Mouse (Mus musculus): ENCODE measurements around the gene Gm5788.
"Not testable (repeated sequence)": the region's sequence is repeated elsewhere in the genome, so short reads cannot be mapped to it uniquely, and the experiment has no call there.

The Gm5788 gene

DNA sequence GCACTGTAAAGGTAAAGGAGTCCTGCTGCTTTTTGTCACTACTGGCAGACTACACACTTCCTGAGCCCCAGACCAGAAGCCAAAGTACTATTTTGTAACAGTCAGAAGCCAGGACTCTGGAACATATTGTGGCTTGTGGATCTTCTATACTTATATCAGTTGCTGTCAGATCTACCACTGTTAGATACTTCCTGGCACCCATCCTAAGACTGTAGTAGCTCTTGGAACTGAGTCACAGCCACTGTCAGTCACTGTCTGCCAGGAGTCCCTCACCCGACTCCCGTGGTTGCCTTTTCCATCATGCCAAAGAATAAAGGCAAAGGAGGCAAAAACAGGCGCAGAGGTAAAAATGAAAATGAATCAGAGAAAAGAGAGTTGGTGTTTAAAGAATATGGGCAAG lies at the start of gene Gm5788:
Gm5788 (plus strand) TSS at position 301 of the 400 bp plus-strand sequence.
- not testable (repeated sequence) for DNase-seq (ENCODE audit: low spot score)

- DNase-seq (ENCODE audit: low spot score): no peak
Measured at GRCm38 (mm10) chr12:87449456-87449855, 45.1 kb upstream of the Gm5788 start.

- no peak for DNase-seq (ENCODE audit: low spot score)
Measured at GRCm38 (mm10) chr12:87464678-87465297, 29.7 kb upstream of the Gm5788 start.

DNA sequence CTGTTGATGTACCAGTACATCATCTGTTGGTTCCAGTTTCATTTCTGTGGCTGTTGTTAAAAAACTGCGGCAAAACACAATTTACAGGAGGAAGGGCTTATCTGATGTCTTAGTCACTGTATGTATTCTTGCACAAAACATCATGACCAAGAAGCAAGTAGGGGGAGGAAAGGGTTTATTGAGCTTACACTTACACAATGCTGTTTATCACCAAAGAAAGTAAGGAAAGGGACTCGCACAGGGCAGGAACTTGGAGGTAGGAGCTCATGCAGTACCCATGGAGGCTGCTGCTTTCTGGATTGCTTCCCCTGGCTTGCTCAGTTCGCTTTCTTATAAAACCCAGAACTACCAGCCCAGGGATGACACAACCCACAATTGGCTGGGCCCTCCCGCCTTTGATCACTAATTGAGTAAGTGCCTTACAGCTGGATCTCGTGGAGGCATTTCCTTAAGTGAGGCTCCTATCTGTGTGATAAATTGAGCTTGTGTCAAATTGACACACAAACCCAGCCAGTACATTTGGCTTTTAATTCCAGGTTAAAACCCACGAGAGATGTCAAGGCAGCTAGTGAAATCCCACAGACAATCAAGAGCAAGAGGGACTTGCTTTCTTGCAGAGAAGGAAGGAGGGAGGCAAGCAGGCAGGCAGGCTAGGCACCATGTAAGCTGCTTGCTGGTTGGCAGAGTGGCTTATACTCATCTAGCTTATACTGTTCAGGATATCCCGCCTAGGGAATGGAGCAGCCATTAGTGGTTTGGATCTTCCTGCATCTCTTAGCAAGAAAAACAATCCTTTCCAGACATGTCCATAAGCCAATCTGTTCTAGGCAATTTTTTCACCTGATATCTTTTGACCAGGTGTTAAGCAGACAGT lies 24.0 kb upstream of the Gm5788 start:
- no peak for DNase-seq (ENCODE audit: low spot score)

DNA sequence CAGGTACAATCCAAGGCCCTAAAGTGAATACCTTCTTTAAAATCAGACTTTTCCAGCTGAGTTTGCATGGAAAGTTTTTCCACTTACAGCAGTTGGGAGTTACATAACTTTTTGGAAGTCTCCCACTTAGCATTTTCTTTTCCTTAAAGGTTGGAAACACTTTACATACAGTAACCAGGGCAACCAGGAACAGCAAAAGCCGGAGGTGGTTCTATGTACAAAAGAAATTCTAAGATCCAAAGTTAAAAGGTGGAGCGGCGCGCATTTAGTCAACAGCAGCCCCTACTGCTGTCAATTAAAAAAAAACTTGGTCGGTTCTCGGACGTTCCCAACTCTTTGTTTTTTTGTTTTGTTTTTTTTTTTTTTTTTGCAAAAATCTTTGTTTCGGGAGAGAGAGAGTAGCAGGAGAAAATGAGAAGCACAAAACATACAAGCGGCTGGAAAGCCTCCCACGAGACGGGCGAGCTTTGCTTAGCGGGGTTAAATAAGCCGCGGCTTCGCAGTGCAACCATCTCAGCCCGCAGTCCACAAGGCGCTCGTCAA lies 23.0 kb upstream of the Gm5788 start:
- DNase-seq (ENCODE audit: low spot score): no peak

- DNase-seq (ENCODE audit: low spot score): peak; percentile 86
Measured at GRCm38 (mm10) chr12:87471964-87472786, 22.3 kb upstream of the Gm5788 start, which contains the start of gene Snw1. Gene Snw1, minus strand, starts transcription at chr12:87472274.

DNA sequence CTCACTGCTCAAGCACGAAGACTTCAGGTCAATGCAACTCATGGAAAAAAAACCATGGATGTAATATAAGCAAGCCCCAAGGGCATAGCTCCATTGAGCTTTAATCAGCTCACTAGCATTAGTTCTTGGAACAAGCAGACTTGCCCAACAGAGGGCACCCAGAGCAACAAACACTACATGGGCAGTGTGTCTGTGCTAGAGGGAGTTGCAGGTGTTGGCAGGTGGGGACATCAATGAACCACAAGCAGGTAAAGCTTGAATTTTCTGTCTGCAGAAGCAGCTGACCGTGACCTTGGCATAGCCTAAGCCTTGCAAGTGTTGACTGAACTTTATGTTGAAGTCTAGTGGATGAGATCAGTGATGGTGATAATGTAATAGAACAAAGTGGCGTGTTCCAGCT lies 19.8 kb upstream of the Gm5788 start:
- DNase-seq (ENCODE audit: low spot score): no peak

GRCm38 (mm10) chr12:87482482-87482881 lies 12.0 kb upstream of the Gm5788 start:
- not testable (repeated sequence) for DNase-seq (ENCODE audit: low spot score)

DNA sequence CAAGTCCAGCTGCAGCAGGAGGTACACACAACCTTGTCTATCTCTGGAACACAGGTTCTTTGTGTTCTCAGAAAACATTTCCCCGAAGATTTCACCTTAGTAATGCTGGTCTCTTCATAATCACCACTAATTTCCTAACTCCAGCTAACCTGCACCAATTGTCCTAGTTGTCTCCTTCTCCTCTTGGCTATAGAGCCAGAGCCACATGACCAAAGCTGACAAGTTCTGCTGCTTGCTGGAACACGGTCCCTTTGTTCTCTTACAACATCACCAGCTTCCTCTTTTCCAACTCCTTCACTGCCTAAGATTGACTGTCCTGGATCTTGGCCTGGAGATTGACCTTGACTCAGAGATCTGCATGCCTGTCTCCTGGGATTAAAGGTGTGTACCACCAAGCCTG lies 5.8 kb upstream of the Gm5788 start:
- DNase-seq (ENCODE audit: low spot score): not testable (repeated sequence)

DNA sequence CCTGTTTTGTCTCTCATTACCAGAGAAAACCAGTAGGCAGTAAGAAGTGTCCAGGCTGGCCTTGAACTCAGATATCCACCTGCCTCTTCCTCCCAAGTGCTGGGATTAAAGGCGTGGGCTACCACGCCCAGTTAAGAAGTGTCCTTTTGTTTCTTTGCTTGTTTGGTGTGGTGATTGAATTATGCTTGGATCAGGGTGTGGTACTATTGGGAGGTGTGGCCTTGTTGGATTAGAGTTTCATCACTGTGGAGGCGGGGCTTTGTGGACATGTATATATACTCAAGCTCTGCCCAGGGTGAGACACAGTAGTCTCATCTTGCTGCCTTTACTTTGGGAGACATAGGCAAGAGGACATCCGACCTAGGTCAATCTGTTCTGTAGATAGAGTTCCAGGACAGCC lies 19.5 kb downstream of the Gm5788 start, which contains the start of gene Gm8300:
Gm8300 (plus strand) TSS at position 301 of the 400 bp plus-strand sequence.
- not testable (repeated sequence) for DNase-seq (ENCODE audit: low spot score)

- not testable (repeated sequence) for DNase-seq (ENCODE audit: low spot score)
Measured at GRCm38 (mm10) chr12:87519616-87520015, 25.1 kb downstream of the Gm5788 start.

GRCm38 (mm10) chr12:87543927-87544326 lies 49.4 kb downstream of the Gm5788 start:
- no peak for DNase-seq (ENCODE audit: low spot score)

Measured in layer of hippocampus, adult 9-10 months (tissue).